Mouse (Mus musculus) lung, embryonic 14.5 days (tissue): ENCODE results near the gene Cox6a1. TPM values are rescaled to one million over a fixed set of nuclear protein-coding genes. Genes with fewer than 3 reads are reported as not detected.
A peak's percentile ranks its signal among the peaks of the same experiment; 100 is the strongest.

ENCODE experiments used
- ATAC-seq: fragments of 200-750 bp; cut with Nextera tagmentation; 2 replicates; pipeline ENCODE4 v1.8.0; 2017; ENCODE audit warnings: mild to moderate bottlenecking, moderate TSS enrichment, moderate library complexity; ENCODE audit not compliant: insufficient read depth
- DNase-seq: peaks from one replicate; pipeline ENCODE4 v3.0.0-alpha.2; 2015
- H3K27ac ChIP-seq: fragments of 300-500 bp; sonication (generic); 2 replicates; pipeline ENCODE4 v1.5.1; 2014; ENCODE audit warnings: low read depth, mild to moderate bottlenecking, moderate library complexity
- H3K27me3 ChIP-seq: fragments of 300-500 bp; sonication (generic); 2 replicates; pipeline ENCODE4 v1.6.1; 2014; ENCODE audit warnings: low read length, control low read depth; ENCODE audit not compliant: insufficient read depth
- H3K36me3 ChIP-seq: fragments of 300-500 bp; sonication (generic); 2 replicates; pipeline ENCODE4 v1.6.1; 2014; ENCODE audit warnings: control low read depth; ENCODE audit not compliant: insufficient read depth
- H3K4me1 ChIP-seq: fragments of 300-500 bp; sonication (generic); 2 replicates; pipeline ENCODE4 v1.6.1; 2014; ENCODE audit warnings: antibody characterized with exemption, control low read depth; ENCODE audit not compliant: insufficient read depth
- H3K4me2 ChIP-seq: fragments of 300-500 bp; sonication (generic); 2 replicates; pipeline ENCODE4 v1.6.1; 2014; ENCODE audit warnings: mild to moderate bottlenecking
- H3K4me3 ChIP-seq: fragments of 300-500 bp; sonication (generic); 2 replicates; pipeline ENCODE4 v1.5.1; 2014; ENCODE audit warnings: low read depth, low read length
- H3K9ac ChIP-seq: fragments of 300-500 bp; sonication (generic); 2 replicates; pipeline ENCODE4 v1.6.1; 2014
- H3K9me3 ChIP-seq: fragments of 300-500 bp; sonication (generic); 2 replicates; pipeline ENCODE4 v1.6.1; 2016; ENCODE audit warnings: low read depth, low read length, control low read depth
- CTCF ChIP-seq: IDR thresholded peaks from 2 replicates; pipeline ENCODE4 v1.5.1; 2016; ENCODE audit warnings: antibody characterized with exemption, low read depth
- whole genome bisulfite sequencing: fragments of 180-500 bp; shearing (Covaris S2); extraction: QIAGEN DNeasy Blood & Tissue Kit; methylation state at CpG from one replicate; pipeline ENCODE4 v1.1.7; 2014; 5-methylcytosine and 5-hydroxymethylcytosine counted together
- polyA plus RNA-seq: library from polyadenylated mRNA; unstranded; fragments of >200 nt; fragmentation: Nextera tagmentation; extraction: Ambion mirVana; gene quantifications from 2 replicates; pipeline ENCODE4 v1.2.1, GENCODE M21; 2014

Gene Cox6a1
- polyA plus RNA-seq, 1 experiment from 2014 or later = 842 TPM

DNA sequence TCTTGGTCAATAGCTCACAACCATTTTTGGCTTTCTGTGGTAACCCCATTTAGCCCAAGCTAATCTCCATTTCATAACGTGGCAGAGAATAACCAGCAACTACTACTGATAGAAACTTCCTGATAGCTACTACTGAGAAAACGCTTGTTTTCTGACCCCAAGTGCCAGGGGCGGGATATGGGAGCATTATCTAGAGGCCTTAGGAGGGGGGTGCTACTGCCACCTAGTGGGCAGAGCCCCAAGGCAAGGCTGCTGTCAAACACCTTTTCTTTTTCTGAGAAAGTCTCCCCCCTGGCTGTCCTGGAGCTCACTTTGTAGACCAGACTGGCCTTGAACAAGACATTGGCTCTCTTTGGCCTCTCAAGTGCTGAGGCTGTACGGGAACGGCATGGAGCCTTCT is 1.2 kb downstream of the Cox6a1 start:
- Histone ChIP-seq H3K27ac (no peak overlapping the region), H3K4me2 (peak overlapping the region; percentile 87), H3K9ac (peak overlapping the region; percentile 28; the same call in 1 of the 2 replicates), H3K9me3 (no peaks in the 10 kb centered on the region; the same call in 1 of the 2 replicates), H3K27me3 (no peaks in the 10 kb centered on the region), H3K36me3 (peaks cover 41% of the 10 kb centered on the region), H3K4me3 (peak overlapping the region; percentile 91), H3K4me1 (peaks cover 4% of the 10 kb centered on the region; the same call in 1 of the 2 replicates)
- DNase-seq (peak; percentile 92), ATAC-seq (peak; percentile 59; the same call in 1 of the 2 replicates)
- peak; percentile 88 for TF ChIP-seq CTCF
- WGBS = under 1% methylated on average over 5 of the region's 5 CpGs

- ATAC-seq (no peak), DNase-seq (no peak)
- Histone ChIP-seq H3K9ac (peak overlapping the region; percentile 88), H3K27ac (no peak overlapping the region; the same call in 1 of the 2 replicates), H3K36me3 (peaks cover 43% of the 10 kb centered on the region), H3K27me3 (no peaks in the 10 kb centered on the region), H3K4me3 (peak overlapping the region; percentile 88), H3K9me3 (no peaks in the 10 kb centered on the region), H3K4me1 (no peaks in the 10 kb centered on the region; the same call in 1 of the 2 replicates), H3K4me2 (peak overlapping the region; percentile 87)
- no peak for TF ChIP-seq CTCF
- 10% methylated on average over 36 of the region's 36 CpGs for WGBS
Observed at GRCm38 (mm10) chr5:115341314-115342165, 7.2 kb downstream of the Cox6a1 start.

- peak within 1 kb of the TSS; percentile 88 for H3K9ac ChIP-seq
- H3K4me1 ChIP-seq = no peaks in the 10 kb centered on the region; the same call in 1 of the 2 replicates
- H3K27ac ChIP-seq = peak within 1 kb of the TSS; percentile 86
- H3K36me3 ChIP-seq = peaks cover 43% of the 10 kb centered on the region
- no peaks in the 10 kb centered on the region for H3K27me3 ChIP-seq
- DNase-seq (peak; percentile 94), ATAC-seq (peak; percentile 94)
- H3K9me3 ChIP-seq = no peaks in the 10 kb centered on the region
- TF ChIP-seq CTCF = no peak
- peak within 1 kb of the TSS; percentile 88 for H3K4me3 ChIP-seq
- WGBS = under 1% methylated on average over 62 of the region's 62 CpGs
- peak within 1 kb of the TSS; percentile 87 for H3K4me2 ChIP-seq
Observed at GRCm38 (mm10) chr5:115340577-115341313, 8.0 kb downstream of the Cox6a1 start, which contains the start of the genes Gatc and Triap1. Gene Gatc (minus strand): TSS chr5:115341178. Gene Triap1 (plus strand): TSS chr5:115341225.

- peak overlapping the region; percentile 88; the same call in 1 of the 2 replicates for H3K9ac ChIP-seq
- H3K27ac ChIP-seq = no peak overlapping the region
- peaks cover 43% of the 10 kb centered on the region for H3K36me3 ChIP-seq
- no peaks in the 10 kb centered on the region for H3K27me3 ChIP-seq
- peak overlapping the region; percentile 88 for H3K4me3 ChIP-seq
- no peak for TF ChIP-seq CTCF
- DNase-seq = no peak
- H3K4me1 ChIP-seq = no peaks in the 10 kb centered on the region; the same call in 1 of the 2 replicates
- ATAC-seq = no peak
- no peaks in the 10 kb centered on the region for H3K9me3 ChIP-seq
- WGBS = 14% methylated on average over 7 of the region's 7 CpGs
- peak overlapping the region; percentile 87 for H3K4me2 ChIP-seq
Observed at GRCm38 (mm10) chr5:115340007-115340406, 8.8 kb downstream of the Cox6a1 start.

DNA sequence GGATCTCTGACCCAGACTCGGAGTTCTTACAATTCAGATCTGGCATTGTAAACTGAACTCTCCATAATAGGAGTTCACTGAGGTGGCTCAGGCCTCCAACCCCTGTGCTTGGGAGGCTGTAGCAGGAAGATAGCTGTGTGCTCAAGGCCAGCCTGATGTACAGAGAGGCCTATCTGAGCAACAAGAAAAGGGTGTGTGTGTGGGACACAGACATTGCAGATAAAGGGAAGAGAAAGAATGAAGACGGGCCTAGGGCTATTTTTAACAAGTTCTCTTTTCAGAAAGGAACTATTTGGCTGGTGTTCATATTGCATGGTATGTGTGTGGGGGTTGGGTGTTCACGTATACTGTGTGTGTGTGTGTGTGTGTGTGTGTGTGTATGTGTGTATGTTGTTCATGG is 15.2 kb downstream of the Cox6a1 start:
- no peak for ATAC-seq
- H3K9ac ChIP-seq = no peak overlapping the region
- H3K36me3 ChIP-seq = peaks cover 72% of the 10 kb centered on the region
- peaks cover 2% of the 10 kb centered on the region; the same call in 1 of the 2 replicates for H3K4me1 ChIP-seq
- TF ChIP-seq CTCF = no peak
- 73% methylated on average over 3 of the region's 3 CpGs for WGBS
- peak overlapping the region; percentile 15; the same call in 1 of the 2 replicates for H3K27ac ChIP-seq
- H3K4me3 ChIP-seq = no peak overlapping the region
- H3K4me2 ChIP-seq = no peak overlapping the region
- no peaks in the 10 kb centered on the region for H3K27me3 ChIP-seq
- no peaks in the 10 kb centered on the region for H3K9me3 ChIP-seq
- no peak for DNase-seq

- Histone ChIP-seq H3K4me3 (no peak overlapping the region), H3K4me2 (no peak overlapping the region), H3K27me3 (no peaks in the 10 kb centered on the region), H3K4me1 (peaks cover 5% of the 10 kb centered on the region; the same call in 1 of the 2 replicates), H3K9me3 (no peaks in the 10 kb centered on the region), H3K36me3 (peaks cover 66% of the 10 kb centered on the region), H3K27ac (no peak overlapping the region; the same call in 1 of the 2 replicates), H3K9ac (no peak overlapping the region)
- ATAC-seq (no peak), DNase-seq (no peak)
- TF ChIP-seq CTCF = no peak
- 72% methylated on average over 9 of the region's 9 CpGs for WGBS
Observed at GRCm38 (mm10) chr5:115330955-115331354, 17.8 kb downstream of the Cox6a1 start.
